In genomic region chr8:119656709-119657464, GRCm38 (mm10) we compare ENCODE assay signal across 9 mouse cellular contexts. TPM values are rescaled to one million over a fixed set of nuclear protein-coding genes. Genes with fewer than 3 reads are reported as not detected.
A peak's percentile ranks its signal among the peaks of the same experiment; 100 is the strongest.
DNase-seq lines count a peak whose midpoint lies in the region.
"Had no signal": no experiment of that assay in that cellular context is flagged by ENCODE, and none has a peak within 500 bp of the region (broad histone marks: within the 10 kb centered on the region; RNA-seq: fewer than 3 reads in every experiment).

No protein-coding gene starts in this region.

- peak; percentile 55 for DNase-seq in embryo, embryonic 10 days (ENCODE audit: low spot score)
- no peak for DNase-seq in embryo, embryonic 11 days
- DNase-seq in thymus, postnatal 14 days = peak; percentile 32
- no peak for DNase-seq in thymus, adult 18-20 months
- DNase-seq in kidney, postnatal 4 days = peak; percentile 52 to 56
- no peak for DNase-seq in ovary, adult 18-20 months (ENCODE audit: low spot score)
- no peak for DNase-seq in left cerebral cortex, postnatal 25 days (ENCODE audit: low spot score in 2 of 2)
- no peak for DNase-seq in left cerebral cortex, adult 11 months (ENCODE audit: low spot score)

- intact Hi-C loops in left cerebral cortex, postnatal 25 days (cut with DNase I) = loop anchor here (2.0 kb wide), 1 partner anchor 20 kb away; no protein-coding TSS in a partner anchor

RNA-seq across cellular contexts. Expression of gene Wfdc1, which starts 9.3 kb away (rescaled TPM):
- total RNA-seq in left cerebral cortex, postnatal 25 days (2021) = 10 to 100 TPM in 1 of 2 experiments, 1 to 10 TPM in 1; 8.6 to 10.8 TPM
- total RNA-seq: G1E had no signal

RNA-seq across cellular contexts. Expression of gene Kcng4, which starts 21.4 kb away (rescaled TPM):
- total RNA-seq in left cerebral cortex, postnatal 25 days (2021) = 1 to 10 TPM; 3.3 to 4.0 TPM

RNA-seq across cellular contexts. Expression of gene Atp2c2, which starts 42.9 kb away (rescaled TPM):
- 1 to 10 TPM; 1.9 to 2.1 TPM for total RNA-seq in left cerebral cortex, postnatal 25 days (2021)
- total RNA-seq: G1E had no signal

RNA-seq across cellular contexts. Expression of gene Adad2, which starts 44.3 kb away (rescaled TPM):
- under 1 TPM; 0.23 to 0.55 TPM for total RNA-seq in left cerebral cortex, postnatal 25 days (2021)
- total RNA-seq: G1E had no signal

RNA-seq across cellular contexts. Expression of gene Taf1c, which starts 51.9 kb away (rescaled TPM):
- 1 to 10 TPM; 9.9 to 10.0 TPM for total RNA-seq in left cerebral cortex, postnatal 25 days (2021)

Comparison
In these comparisons a context has a peak if more than half of its experiments do, and no peak if none do; other contexts are left out.
1. DNase-seq: peak in embryo, embryonic 10 days (single experiment), thymus, postnatal 14 days (single experiment) and kidney, postnatal 4 days (2 of 2); none in embryo, embryonic 11 days (single experiment), thymus, adult 18-20 months (0 of 2), ovary, adult 18-20 months (single experiment), left cerebral cortex, postnatal 25 days (0 of 2) and left cerebral cortex, adult 11 months (single experiment).